Mouse (Mus musculus): Measurements from ENCODE around the gene Rnf152. TPM values are rescaled to one million over a fixed set of nuclear protein-coding genes. Genes with fewer than 3 reads are reported as not detected.

The Rnf152 gene
- not detected for polyA plus RNA-seq (2017; shearing (Covaris generic))

DNA sequence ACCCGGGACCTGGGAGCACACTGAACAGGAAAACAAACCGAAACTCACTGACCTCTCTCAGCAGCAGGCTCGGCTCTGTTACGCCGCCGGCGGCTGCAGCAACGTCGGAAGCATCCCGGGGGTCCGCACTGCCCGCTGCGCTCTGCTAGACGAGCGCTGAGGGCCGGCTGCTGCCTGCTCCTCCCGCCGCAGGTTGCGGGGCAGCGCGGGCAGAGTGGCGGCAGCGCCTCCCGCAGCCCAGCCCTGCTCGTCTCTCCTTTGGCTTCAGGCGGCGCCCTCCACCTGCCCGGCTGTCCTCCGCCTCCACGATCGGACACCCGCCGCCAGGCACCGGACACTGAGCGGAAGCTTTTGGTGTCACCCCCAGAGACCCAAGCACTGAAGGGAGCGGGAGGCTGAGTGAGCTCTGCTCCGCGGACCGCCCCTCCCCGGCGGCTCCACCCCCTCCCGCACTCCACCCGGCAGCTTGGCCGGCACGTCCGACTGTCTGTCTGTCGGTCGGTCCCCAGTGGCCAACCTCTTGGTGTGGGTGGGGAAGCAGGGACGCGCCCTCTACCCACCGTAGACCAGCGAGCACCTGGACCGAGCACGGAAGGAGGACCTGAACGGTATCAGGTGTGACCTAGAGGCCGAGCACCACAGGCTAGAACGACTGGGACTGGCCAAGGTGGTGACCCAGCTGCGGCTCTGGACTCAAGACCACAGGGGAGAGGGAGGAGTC is at the start of gene Rnf152:
Rnf152 (minus strand) TSS at position 420 of the 721 bp plus-strand sequence.

